Mouse (Mus musculus) forebrain, embryonic 14.5 days (tissue): ENCODE results near the gene Spesp1. TPM values are rescaled to one million over a fixed set of nuclear protein-coding genes. Genes with fewer than 3 reads are reported as not detected.

ENCODE experiments used
- ATAC-seq: fragments of 200-750 bp; cut with Nextera tagmentation; 2 replicates; pipeline ENCODE4 v1.8.0; 2017; ENCODE audit warnings: mild to moderate bottlenecking, moderate library complexity
- DNase-seq: peaks from one replicate; pipeline ENCODE4 v3.0.0-alpha.2; 2015; ENCODE audit warnings: low spot score
- H3K27ac ChIP-seq: fragments of 300-500 bp; sonication (generic); 2 replicates; pipeline ENCODE4 v1.5.1; 2014; ENCODE audit warnings: low read depth, mild to moderate bottlenecking, control low read depth, low read length, moderate library complexity
- H3K27me3 ChIP-seq: fragments of 300-500 bp; sonication (generic); replicated peaks from 2 replicates; pipeline ENCODE4 v1.6.1; 2014; ENCODE audit warnings: low read length, control low read depth, mixed read lengths; ENCODE audit not compliant: control insufficient read depth, insufficient read depth
- H3K36me3 ChIP-seq: fragments of 300-500 bp; sonication (generic); 2 replicates; pipeline ENCODE4 v1.6.1; 2014; ENCODE audit warnings: low read length, control low read depth; ENCODE audit not compliant: control insufficient read depth, insufficient read depth
- H3K4me1 ChIP-seq: fragments of 300-500 bp; sonication (generic); 2 replicates; pipeline ENCODE4 v1.6.1; 2014; ENCODE audit warnings: antibody characterized with exemption, low read length, control low read depth; ENCODE audit not compliant: control insufficient read depth, insufficient read depth
- H3K4me2 ChIP-seq: fragments of 300-500 bp; sonication (generic); 2 replicates; pipeline ENCODE4 v1.6.1; 2014; ENCODE audit warnings: mild to moderate bottlenecking, control low read depth, low read length
- H3K4me3 ChIP-seq: fragments of 300-500 bp; sonication (generic); 2 replicates; pipeline ENCODE4 v1.5.1; 2014; ENCODE audit warnings: low read depth, low read length, control low read depth
- H3K9ac ChIP-seq: fragments of 300-500 bp; sonication (generic); 2 replicates; pipeline ENCODE4 v1.6.1; 2014; ENCODE audit warnings: mild to moderate bottlenecking, low read length, control low read depth, moderate library complexity
- H3K9me3 ChIP-seq: fragments of 300-500 bp; sonication (generic); replicated peaks from 2 replicates; pipeline ENCODE4 v1.6.1; 2016; ENCODE audit warnings: low read length, control low read depth, mixed read lengths; ENCODE audit not compliant: control insufficient read depth
- WGBS: fragments of 180-500 bp; shearing (Covaris S2); extraction: QIAGEN DNeasy Blood & Tissue Kit; methylation state at CpG from one replicate; pipeline ENCODE4 v1.1.7; 2014; 5-methylcytosine and 5-hydroxymethylcytosine counted together
- polyA plus RNA-seq: library from polyadenylated mRNA; unstranded; fragments of >200 nt; fragmentation: Nextera tagmentation; extraction: Ambion mirVana; gene quantifications from 2 replicates; pipeline ENCODE4 v1.2.1, GENCODE M21; 2014

Gene Spesp1
- polyA plus RNA-seq, 1 experiment from 2014 or later: not detected

- H3K4me2 ChIP-seq: no peak overlapping the region
These were observed 26.0 kb downstream of the Spesp1 start for GRCm38 (mm10) chr9:62255896-62256576.

GRCm38 (mm10) chr9:62253736-62254443 is 28.1 kb downstream of the Spesp1 start:
- peak; percentile 67 for DNase-seq
- no peak for ATAC-seq

More at GRCm38 (mm10) chr9:62255896-62256576, 26.0 kb downstream of the Spesp1 start:
- no peak overlapping the region for H3K27ac ChIP-seq
- H3K9ac ChIP-seq: no peak overlapping the region
- ATAC-seq: no peak
- no peaks in the 10 kb centered on the region for H3K4me1 ChIP-seq
- no peaks in the 10 kb centered on the region for H3K9me3 ChIP-seq
- WGBS: 73% methylated on average over 9 of the region's 9 CpGs
- peak; percentile 24 for DNase-seq
- H3K4me3 ChIP-seq: no peak overlapping the region
- no peaks in the 10 kb centered on the region for H3K36me3 ChIP-seq
- no peaks in the 10 kb centered on the region for H3K27me3 ChIP-seq

GRCm38 (mm10) chr9:62250296-62250695 is 31.7 kb downstream of the Spesp1 start:
- Histone ChIP-seq H3K4me1 (no peaks in the 10 kb centered on the region), H3K9me3 (no peaks in the 10 kb centered on the region), H3K4me2 (no peak overlapping the region), H3K9ac (no peak overlapping the region), H3K27me3 (no peaks in the 10 kb centered on the region), H3K36me3 (no peaks in the 10 kb centered on the region), H3K4me3 (no peak overlapping the region), H3K27ac (no peak overlapping the region)
- DNase-seq: no peak
- WGBS: 91% methylated on average over 4 of the region's 4 CpGs
- no peak for ATAC-seq

More at GRCm38 (mm10) chr9:62253736-62254443, 28.1 kb downstream of the Spesp1 start:
- Histone ChIP-seq H3K27ac (no peak overlapping the region), H3K4me3 (no peak overlapping the region), H3K9ac (no peak overlapping the region), H3K9me3 (no peaks in the 10 kb centered on the region), H3K27me3 (no peaks in the 10 kb centered on the region), H3K4me2 (no peak overlapping the region), H3K36me3 (no peaks in the 10 kb centered on the region), H3K4me1 (no peaks in the 10 kb centered on the region)
- 22% methylated on average over 3 of the region's 3 CpGs for WGBS

- H3K9ac ChIP-seq: no peak overlapping the region
- no peak overlapping the region for H3K4me2 ChIP-seq
- no peaks in the 10 kb centered on the region for H3K27me3 ChIP-seq
- DNase-seq (no peak), ATAC-seq (no peak)
- H3K9me3 ChIP-seq: no peaks in the 10 kb centered on the region
- no peak overlapping the region for H3K27ac ChIP-seq
- 86% methylated on average over 4 of the region's 4 CpGs for WGBS
- H3K36me3 ChIP-seq: no peaks in the 10 kb centered on the region
- H3K4me1 ChIP-seq: no peaks in the 10 kb centered on the region
- no peak overlapping the region for H3K4me3 ChIP-seq
These were observed 35.5 kb downstream of the Spesp1 start for GRCm38 (mm10) chr9:62246380-62246942.

GRCm38 (mm10) chr9:62245612-62246379 is 36.2 kb downstream of the Spesp1 start:
- no peak for ATAC-seq
- Histone ChIP-seq H3K4me1 (no peaks in the 10 kb centered on the region), H3K27me3 (no peaks in the 10 kb centered on the region), H3K9me3 (no peaks in the 10 kb centered on the region), H3K4me3 (no peak overlapping the region), H3K36me3 (no peaks in the 10 kb centered on the region), H3K27ac (no peak overlapping the region), H3K4me2 (no peak overlapping the region), H3K9ac (no peak overlapping the region)
- no peak for DNase-seq
- WGBS: 74% methylated on average over 17 of the region's 17 CpGs

- Histone ChIP-seq H3K4me3 (no peak overlapping the region), H3K36me3 (no peaks in the 10 kb centered on the region), H3K9me3 (no peaks in the 10 kb centered on the region), H3K4me2 (no peak overlapping the region), H3K27me3 (no peaks in the 10 kb centered on the region), H3K4me1 (no peaks in the 10 kb centered on the region), H3K27ac (no peak overlapping the region), H3K9ac (no peak overlapping the region)
- WGBS: 41% methylated on average over 3 of the region's 3 CpGs
- ATAC-seq (0 out of 2 replicates have a peak, but pooled peaks have one; percentile 7), DNase-seq (no peak)
These were observed 37.4 kb downstream of the Spesp1 start for GRCm38 (mm10) chr9:62244612-62245010.

GRCm38 (mm10) chr9:62243991-62244611 is 37.9 kb downstream of the Spesp1 start:
- H3K36me3 ChIP-seq: no peaks in the 10 kb centered on the region
- no peaks in the 10 kb centered on the region for H3K4me1 ChIP-seq
- peak overlapping the region; percentile 32; the same call in 1 of the 2 replicates for H3K4me2 ChIP-seq
- peak; percentile 94 for DNase-seq
- WGBS: 19% methylated on average over 19 of the region's 19 CpGs
- no peak overlapping the region for H3K4me3 ChIP-seq
- H3K27ac ChIP-seq: no peak overlapping the region
- H3K9ac ChIP-seq: peak overlapping the region; percentile 41; the same call in 1 of the 2 replicates
- no peaks in the 10 kb centered on the region for H3K9me3 ChIP-seq
- no peaks in the 10 kb centered on the region for H3K27me3 ChIP-seq
- peak; percentile 75 for ATAC-seq

GRCm38 (mm10) chr9:62240036-62240435 is 42.0 kb downstream of the Spesp1 start:
- Histone ChIP-seq H3K27ac (no peak overlapping the region), H3K9me3 (no peaks in the 10 kb centered on the region), H3K36me3 (no peaks in the 10 kb centered on the region), H3K9ac (no peak overlapping the region), H3K27me3 (no peaks in the 10 kb centered on the region), H3K4me2 (no peak overlapping the region), H3K4me1 (no peaks in the 10 kb centered on the region), H3K4me3 (no peak overlapping the region)
- no peak for DNase-seq
- WGBS: 73% methylated on average over 10 of the region's 10 CpGs
- no peak for ATAC-seq
